Mouse (Mus musculus) heart, adult 11 months (tissue): ENCODE measurements around the gene Stx12.
"Not testable (repeated sequence)": the region's sequence is repeated elsewhere in the genome, so short reads cannot be mapped to it uniquely, and the experiment has no call there.

Source experiments
- DNase-seq: peaks from one replicate; pipeline ENCODE4 v3.0.0; 2022

The Stx12 gene

DNA sequence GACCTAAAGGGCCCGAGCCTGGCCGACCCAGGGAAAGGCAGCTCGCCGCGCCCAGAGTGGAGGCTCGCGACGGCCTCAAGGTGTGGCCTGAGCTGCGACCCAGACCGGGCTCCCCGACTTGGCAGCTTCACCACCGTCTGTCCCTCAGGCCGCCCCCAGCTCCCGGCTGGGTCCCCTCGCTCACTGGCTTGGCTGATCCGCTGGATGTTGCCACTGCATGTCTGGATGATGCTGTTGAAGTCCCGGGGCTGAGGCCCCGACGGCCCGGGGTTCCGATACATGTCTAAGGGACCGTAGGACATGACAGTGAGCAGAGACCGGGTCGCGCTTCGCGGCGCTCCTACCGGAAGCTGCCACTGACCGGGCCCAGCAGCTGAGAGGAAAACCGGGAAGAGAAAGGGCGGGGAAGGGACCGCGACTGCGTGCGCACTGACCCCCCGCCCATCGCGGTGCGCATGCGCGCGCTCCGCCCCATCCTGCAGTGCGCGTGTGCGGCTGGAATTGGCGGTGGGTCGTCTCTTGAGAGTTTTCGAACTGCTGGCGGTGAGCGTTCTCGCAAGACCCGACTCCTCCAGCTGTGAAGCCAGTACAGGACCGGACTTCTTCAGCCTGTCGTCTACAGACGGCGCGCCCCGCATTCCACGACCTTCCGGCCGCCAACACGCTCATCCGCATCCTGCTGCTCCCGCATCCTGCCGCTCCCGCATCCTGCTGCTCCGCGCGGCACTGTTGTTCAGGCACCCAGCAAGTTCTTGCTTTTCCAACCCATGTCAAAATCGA, at the start of gene Stx12:
Gene Stx12 (minus strand): TSS at position 446 of the 780 bp plus-strand sequence.
- DNase-seq: peak; percentile 100

- DNase-seq: no peak
Measured at GRCm38 (mm10) chr4:132932752-132933404, 48.6 kb upstream of the Stx12 start.

DNA sequence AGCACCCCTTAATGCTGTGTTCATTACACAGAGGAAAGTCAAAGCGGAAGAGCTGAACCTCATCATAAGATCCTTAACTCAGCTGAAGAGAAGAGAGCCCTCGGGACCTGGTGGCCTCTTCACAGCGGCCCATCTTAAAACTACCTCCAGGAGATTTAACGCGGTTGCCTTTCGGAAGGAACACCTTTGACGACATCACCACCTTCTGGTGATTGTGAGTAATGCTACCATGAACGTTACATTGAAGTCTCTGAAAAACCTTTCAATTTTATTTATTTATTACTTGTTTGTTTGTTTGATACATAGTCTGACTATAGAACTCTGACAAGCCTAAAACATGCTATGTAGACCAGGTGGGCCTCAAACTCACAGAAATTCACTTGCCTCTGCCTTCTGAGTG, 46.5 kb upstream of the Stx12 start:
- DNase-seq: no peak

DNA sequence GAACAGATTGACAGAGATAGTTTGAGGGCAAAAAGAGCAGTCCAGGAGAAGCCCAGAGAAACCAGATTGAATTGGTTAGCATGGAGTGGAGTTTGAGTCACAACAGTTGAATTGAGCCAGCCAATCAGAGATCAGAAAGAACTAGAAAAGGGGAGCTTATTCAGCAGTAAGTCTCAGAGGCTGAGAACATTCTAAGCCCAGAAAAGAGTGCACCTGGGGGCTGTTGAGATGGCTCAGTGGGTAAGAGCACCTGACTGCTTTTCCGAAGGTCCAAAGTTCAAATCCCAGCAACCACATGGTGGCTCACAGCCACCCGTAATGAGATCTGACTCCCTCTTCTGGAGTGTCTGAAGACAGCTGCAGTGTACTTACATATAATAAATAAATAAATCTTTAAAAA, 42.2 kb upstream of the Stx12 start:
- not testable (repeated sequence) for DNase-seq

- peak; percentile 100 for DNase-seq
Measured at GRCm38 (mm10) chr4:132922558-132923008, 38.3 kb upstream of the Stx12 start, which contains the start of gene Fam76a. Gene Fam76a (minus strand): TSS chr4:132922558.

- DNase-seq: no peak
Measured at GRCm38 (mm10) chr4:132922061-132922530, 37.8 kb upstream of the Stx12 start.

- no peak for DNase-seq
Measured at GRCm38 (mm10) chr4:132921488-132921887, 37.2 kb upstream of the Stx12 start.

GRCm38 (mm10) chr4:132920171-132920570, 35.9 kb upstream of the Stx12 start:
- DNase-seq: no peak

- not testable (repeated sequence) for DNase-seq
Measured at GRCm38 (mm10) chr4:132918493-132918892, 34.2 kb upstream of the Stx12 start.

- no peak for DNase-seq
Measured at GRCm38 (mm10) chr4:132912156-132912555, 27.8 kb upstream of the Stx12 start.

- DNase-seq: no peak
Measured at GRCm38 (mm10) chr4:132905843-132906360, 21.6 kb upstream of the Stx12 start.

GRCm38 (mm10) chr4:132904765-132905309, 20.5 kb upstream of the Stx12 start:
- DNase-seq: peak; percentile 97

DNA sequence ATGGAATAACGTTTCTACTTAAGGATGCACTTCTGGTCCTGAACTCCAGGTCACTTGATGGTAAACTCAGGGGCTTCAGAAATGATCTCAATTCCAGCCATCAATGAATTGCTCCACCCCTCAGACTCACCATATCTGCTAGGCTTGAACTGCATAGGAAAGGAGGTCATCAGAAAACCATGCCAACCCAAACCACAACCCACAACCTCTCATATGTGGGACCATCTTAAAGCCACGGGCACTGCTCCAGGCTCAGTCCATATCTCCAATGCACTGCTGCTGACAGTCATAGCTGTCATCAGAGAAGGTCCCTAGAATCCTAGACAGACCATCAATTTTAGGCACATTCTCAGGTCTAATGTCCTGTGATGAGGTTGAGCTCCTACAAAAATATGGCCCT, 19.8 kb upstream of the Stx12 start:
- no peak for DNase-seq

DNA sequence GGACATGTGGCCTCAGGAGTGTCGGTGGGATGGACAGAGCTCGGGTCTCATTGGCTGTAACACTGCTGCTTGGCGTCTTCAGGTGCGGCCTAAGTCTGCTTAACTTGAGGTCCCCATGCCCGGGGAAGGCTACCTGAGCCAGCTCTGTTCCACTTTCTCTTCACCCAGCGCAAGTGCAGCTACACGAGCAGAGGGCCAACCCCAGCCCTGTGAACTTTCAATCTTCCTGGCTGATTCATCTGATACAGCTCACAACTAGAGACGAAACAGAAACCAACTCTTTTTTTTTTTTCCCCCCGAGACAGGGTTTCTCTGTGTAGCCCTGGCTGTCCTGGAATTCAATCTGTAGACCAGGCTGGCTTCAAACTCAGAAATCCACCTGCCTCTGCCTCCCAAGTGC, 13.9 kb upstream of the Stx12 start:
- no peak for DNase-seq

GRCm38 (mm10) chr4:132894402-132894801, 10.1 kb upstream of the Stx12 start:
- no peak for DNase-seq

DNA sequence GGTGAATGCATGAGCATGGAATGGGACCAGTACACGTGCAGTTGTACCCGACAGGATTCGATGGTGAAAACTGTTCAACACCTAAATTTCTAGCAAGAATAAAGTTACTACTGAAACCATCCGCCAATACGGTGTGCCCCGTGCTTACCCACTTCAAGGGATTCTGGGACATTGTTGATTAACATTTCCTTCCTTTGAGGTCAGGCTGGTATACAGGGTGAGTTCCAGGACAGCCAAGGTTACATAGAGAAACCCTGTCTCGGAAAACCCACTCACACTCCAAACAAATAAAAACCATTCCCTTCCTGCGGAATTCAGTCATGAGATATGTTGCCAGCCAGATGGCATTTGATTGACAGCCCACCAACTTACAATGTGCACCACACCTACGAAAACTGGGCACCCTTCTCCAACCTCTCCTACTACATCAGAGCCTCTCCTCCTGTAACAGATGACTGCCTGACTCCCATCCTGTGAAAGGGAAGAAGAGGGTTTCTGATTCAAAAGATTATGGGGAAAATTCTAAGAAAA, 600 bp upstream of the Stx12 start:
- peak; percentile 86 for DNase-seq

GRCm38 (mm10) chr4:132883561-132884063, 697 bp downstream of the Stx12 start:
- DNase-seq: no peak

DNA sequence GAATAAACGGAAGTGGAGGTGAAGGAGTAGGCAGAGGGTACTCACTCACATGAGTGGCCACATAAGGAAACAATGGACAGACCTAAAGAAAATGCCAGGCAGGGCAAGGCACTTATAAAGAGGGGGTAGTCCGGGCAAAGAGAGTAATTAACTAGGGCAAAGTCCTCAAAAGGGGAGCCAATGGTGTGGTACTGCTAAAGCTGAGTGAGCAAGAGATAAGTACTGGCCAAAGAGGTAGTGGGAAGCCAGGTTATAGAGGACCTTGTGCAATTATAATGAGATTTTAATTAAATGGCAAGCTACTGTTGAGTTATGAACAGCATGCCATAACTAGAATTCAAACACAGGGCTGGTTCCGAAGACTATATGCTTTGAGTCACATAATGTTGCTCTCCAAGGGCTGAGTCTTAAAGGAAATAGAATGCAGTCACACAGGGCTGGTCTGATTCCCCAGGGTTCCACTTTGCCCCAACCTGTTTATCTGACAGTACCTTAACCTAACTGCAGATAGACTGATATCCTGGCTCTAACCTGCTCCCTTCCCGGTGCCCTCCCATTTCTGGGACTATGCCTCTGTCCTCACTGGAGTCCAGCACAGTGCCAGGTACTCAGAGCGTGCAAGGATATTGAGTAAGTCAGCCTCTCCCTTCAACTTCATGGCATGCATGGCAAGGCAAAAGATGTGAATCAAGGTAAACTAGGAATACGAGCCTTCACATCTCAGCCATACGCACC, 9.8 kb downstream of the Stx12 start:
- DNase-seq: no peak

DNA sequence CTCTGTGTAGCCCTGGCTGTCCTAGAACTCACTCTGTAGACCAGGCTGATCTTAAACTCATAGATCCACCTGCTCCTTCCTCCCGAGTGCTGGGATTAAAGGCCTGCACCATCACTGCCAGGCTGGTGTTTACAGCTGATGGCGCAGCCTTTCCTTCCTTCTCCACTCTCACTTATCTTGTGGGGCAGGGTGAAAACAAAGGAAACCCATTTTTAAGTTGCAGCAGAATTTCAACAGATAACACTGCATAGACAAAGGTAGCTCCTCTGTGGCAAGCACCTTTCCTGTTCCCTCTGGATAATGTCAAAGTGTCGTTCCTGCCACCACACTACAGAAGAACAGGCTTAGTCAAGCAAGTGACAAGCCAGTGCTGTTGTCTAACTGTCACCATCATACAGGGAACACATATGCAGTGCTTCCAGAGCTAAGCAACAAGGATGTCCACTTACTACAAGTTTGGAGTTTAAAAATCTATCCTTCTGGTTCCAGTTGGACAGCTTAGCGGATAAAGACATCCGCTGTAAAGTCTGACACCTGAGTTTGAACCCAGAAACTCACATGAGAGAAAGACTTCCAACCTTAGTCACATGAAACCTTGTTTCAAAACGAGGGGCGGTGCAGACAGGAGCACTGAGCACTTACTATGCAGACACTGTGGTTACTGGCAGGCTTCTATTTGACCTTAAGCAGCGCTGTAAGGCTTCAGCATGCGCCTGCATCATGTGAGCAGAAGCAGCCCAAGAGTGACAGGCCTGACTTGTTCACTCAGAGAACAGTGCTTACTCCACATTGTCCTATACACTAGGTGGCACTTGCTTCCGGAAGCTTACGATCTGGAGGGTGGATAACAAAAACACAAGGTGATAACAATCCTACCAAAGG, 10.6 kb downstream of the Stx12 start:
- no peak for DNase-seq

- no peak for DNase-seq
Measured at GRCm38 (mm10) chr4:132871116-132871515, 13.2 kb downstream of the Stx12 start.

GRCm38 (mm10) chr4:132864856-132865255, 19.5 kb downstream of the Stx12 start:
- DNase-seq: no peak
